Mouse (Mus musculus): ENCODE results near the gene Ssu72.

DNA sequence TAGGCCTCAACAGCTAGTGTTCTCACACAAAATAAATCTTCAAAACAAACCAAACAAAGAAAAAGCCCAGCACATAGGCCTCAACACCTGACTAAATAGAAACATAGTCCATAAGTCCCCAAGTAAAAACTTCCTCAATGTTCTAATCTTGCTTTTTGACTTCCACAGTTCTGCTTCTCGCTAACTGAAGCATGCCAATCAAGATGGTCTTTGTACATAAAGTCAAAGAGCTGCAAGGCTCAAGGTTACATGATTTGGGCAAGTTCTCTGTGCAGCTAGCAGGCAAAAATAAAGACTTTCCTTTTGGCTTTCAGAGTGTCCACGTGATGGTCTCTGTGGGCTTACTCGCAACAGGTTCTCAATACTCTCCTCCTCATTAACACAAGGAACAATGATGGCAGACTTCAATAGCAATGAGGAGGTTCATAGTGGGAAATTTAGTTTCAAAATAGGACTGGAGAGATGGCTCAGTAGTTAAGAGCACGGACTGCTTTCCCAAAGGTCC lies 1.1 kb upstream of the Ssu72 start:
- TF ChIP-seq CTCF (conservative IDR thresholded peaks at IDR 0.05; ENCODE audit: insufficient read depth, insufficient read length, low read depth, low read length) (no peak), POLR2A (IDR thresholded peaks at IDR 0.05; ENCODE audit: low read depth, low read length) (no peak)
